Mouse (Mus musculus) T-helper 1 cell (primary cell): Measurements from ENCODE around the gene Abhd11.

Source experiments
- in situ Hi-C: fragments of 300-600 bp; cut with MboI, MseI; formaldehyde crosslinking; loops from one replicate; pipeline ENCODE4 v1.15.1; 2025; ENCODE audit warnings: high pct_unique_total_duplicates

Gene Abhd11

GRCm38 (mm10) chr5:135008671-135009589 is at the start of gene Abhd11:
Abhd11 (plus strand) TSS chr5:135009152.
- in situ Hi-C loops: no loop called here

- in situ Hi-C loops: loop anchor here (10.0 kb wide), 1 partner anchor 176 kb away; no protein-coding TSS in a partner anchor
Observed at GRCm38 (mm10) chr5:134960430-134960829, 48.5 kb upstream of the Abhd11 start.

GRCm38 (mm10) chr5:134961519-134961918 is 47.4 kb upstream of the Abhd11 start:
- in situ Hi-C loops: loop anchor here (10.0 kb wide), 1 partner anchor 177 kb away; no protein-coding TSS in a partner anchor

GRCm38 (mm10) chr5:134963546-134963945 is 45.4 kb upstream of the Abhd11 start:
- in situ Hi-C loops: loop anchor here (10.0 kb wide), 1 partner anchor 179 kb away; no protein-coding TSS in a partner anchor

GRCm38 (mm10) chr5:134964655-134965054 is 44.3 kb upstream of the Abhd11 start:
- in situ Hi-C loops: loop anchor here (5.0 to 10.0 kb wide), 2 partner anchors 47 to 180 kb away; partner anchors contain the start of gene Cldn13

- in situ Hi-C loops: loop anchor here (5.0 to 10.0 kb wide), 2 partner anchors 48 to 181 kb away; partner anchors contain the start of gene Cldn13
Observed at GRCm38 (mm10) chr5:134965473-134965851, 43.5 kb upstream of the Abhd11 start.

- in situ Hi-C loops: loop anchor here (5.0 to 10.0 kb wide), 2 partner anchors 49 to 181 kb away; partner anchors contain the start of gene Cldn13
Observed at GRCm38 (mm10) chr5:134965852-134966821, 42.8 kb upstream of the Abhd11 start.

- in situ Hi-C loops: loop anchor here (5.0 to 10.0 kb wide), 2 partner anchors 50 to 183 kb away; partner anchors contain the start of gene Cldn13
Observed at GRCm38 (mm10) chr5:134967164-134967944, 41.6 kb upstream of the Abhd11 start.

- in situ Hi-C loops: no loop called here
Observed at GRCm38 (mm10) chr5:134970671-134971070, 38.3 kb upstream of the Abhd11 start.

- in situ Hi-C loops: no loop called here
Observed at GRCm38 (mm10) chr5:134973081-134973480, 35.9 kb upstream of the Abhd11 start.

GRCm38 (mm10) chr5:134973526-134973925 is 35.4 kb upstream of the Abhd11 start:
- in situ Hi-C loops: no loop called here

GRCm38 (mm10) chr5:134974294-134974693 is 34.7 kb upstream of the Abhd11 start:
- in situ Hi-C loops: no loop called here

GRCm38 (mm10) chr5:134974921-134975320 is 34.0 kb upstream of the Abhd11 start:
- in situ Hi-C loops: no loop called here

- in situ Hi-C loops: no loop called here
Observed at GRCm38 (mm10) chr5:134976164-134976563, 32.8 kb upstream of the Abhd11 start.

GRCm38 (mm10) chr5:134976577-134977250 is 32.2 kb upstream of the Abhd11 start:
- in situ Hi-C loops: no loop called here

GRCm38 (mm10) chr5:134977837-134978236 is 31.1 kb upstream of the Abhd11 start:
- in situ Hi-C loops: no loop called here

GRCm38 (mm10) chr5:134981149-134981548 is 27.8 kb upstream of the Abhd11 start:
- in situ Hi-C loops: no loop called here

GRCm38 (mm10) chr5:134983111-134983510 is 25.8 kb upstream of the Abhd11 start:
- in situ Hi-C loops: no loop called here

- in situ Hi-C loops: no loop called here
Observed at GRCm38 (mm10) chr5:134983771-134984170, 25.2 kb upstream of the Abhd11 start.
